Mouse (Mus musculus): ENCODE measurements at regions not wholly inside any gene's neighbourhood (a gene's known extent, or its start where the extent isn't known, plus 50 kb on each side); places are given as distances from the start of the nearest gene placed in this dataset.

DNA sequence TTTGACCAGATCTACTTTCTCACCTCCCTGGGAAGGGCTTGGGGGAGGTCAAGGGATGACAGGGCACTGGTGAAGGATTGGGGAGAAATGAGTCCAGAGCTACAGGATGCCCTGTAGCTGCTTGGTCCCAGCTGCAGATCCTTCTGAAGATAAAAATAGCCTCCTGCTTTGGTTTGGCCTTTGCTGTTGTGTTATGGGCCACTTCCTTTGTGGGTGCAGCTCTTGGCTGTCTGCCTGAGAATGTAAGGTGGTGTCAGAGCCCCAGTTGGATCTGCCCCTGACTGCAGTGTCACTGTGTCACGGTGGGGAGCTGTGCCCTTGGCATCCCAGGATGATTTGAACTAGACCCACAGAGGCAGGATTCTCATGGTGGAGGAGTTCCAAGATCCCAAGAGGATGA lies 67.8 kb upstream of the Id2 start:
- no peak overlapping the region for H3K4me2 ChIP-seq (replicated peaks; ENCODE audit: low read depth, low read length)
- H3K9me3 ChIP-seq (ENCODE audit: control insufficient read depth, low read length), result no peaks in the 10 kb centered on the region
- no peak overlapping the region; the same call in 1 of the 2 replicates for H3K27ac ChIP-seq (ENCODE audit: low read depth, low read length)
- no peaks in the 10 kb centered on the region for H3K36me3 ChIP-seq (ENCODE audit: control insufficient read depth, insufficient read depth, low read length)
- ATAC-seq (ENCODE audit: low FRiP score, low TSS enrichment), result no peak
- no peak overlapping the region for H3K9ac ChIP-seq (ENCODE audit: low read depth, low read length)
- 56% methylated on average over 1 of the region's 1 CpGs for WGBS
- peaks cover 19% of the 10 kb centered on the region for H3K4me1 ChIP-seq (ENCODE audit: control insufficient read depth, insufficient read depth, low read length)
- no peaks in the 10 kb centered on the region for H3K27me3 ChIP-seq (ENCODE audit: control insufficient read depth, insufficient read depth, low read length)
- H3K4me3 ChIP-seq (ENCODE audit: low read length), result no peak overlapping the region

- Histone ChIP-seq H3K27ac (ENCODE audit: low read depth, low read length) (0 out of 2 replicates have a peak overlapping the region, but pooled peaks have one; percentile 30), H3K36me3 (ENCODE audit: control insufficient read depth, insufficient read depth, low read length) (no peaks in the 10 kb centered on the region), H3K4me1 (ENCODE audit: control insufficient read depth, insufficient read depth, low read length) (peaks cover 19% of the 10 kb centered on the region), H3K4me2 (replicated peaks; ENCODE audit: low read depth, low read length) (no peak overlapping the region; the same call in 1 of the 2 replicates), H3K9ac (ENCODE audit: low read depth, low read length) (no peak overlapping the region), H3K9me3 (ENCODE audit: control insufficient read depth, low read length) (no peaks in the 10 kb centered on the region), H3K4me3 (ENCODE audit: low read length) (no peak overlapping the region), H3K27me3 (ENCODE audit: control insufficient read depth, insufficient read depth, low read length) (no peaks in the 10 kb centered on the region)
- peak; percentile 47 for ATAC-seq (ENCODE audit: low FRiP score, low TSS enrichment)
- 17% methylated on average over 6 of the region's 6 CpGs for WGBS
Observed at GRCm38 (mm10) chr12:25163541-25163940, 66.6 kb upstream of the Id2 start.

GRCm38 (mm10) chr12:25162843-25163242 lies 65.9 kb upstream of the Id2 start:
- no peaks in the 10 kb centered on the region for H3K27me3 ChIP-seq (ENCODE audit: control insufficient read depth, insufficient read depth, low read length)
- no peak overlapping the region for H3K9ac ChIP-seq (ENCODE audit: low read depth, low read length)
- ATAC-seq (ENCODE audit: low FRiP score, low TSS enrichment), result no peak
- no peak overlapping the region for H3K27ac ChIP-seq (ENCODE audit: low read depth, low read length)
- H3K36me3 ChIP-seq (ENCODE audit: control insufficient read depth, insufficient read depth, low read length), result no peaks in the 10 kb centered on the region
- H3K4me3 ChIP-seq (ENCODE audit: low read length), result no peak overlapping the region
- H3K4me2 ChIP-seq (replicated peaks; ENCODE audit: low read depth, low read length), result no peak overlapping the region
- 84% methylated on average over 6 of the region's 6 CpGs for WGBS
- peaks cover 19% of the 10 kb centered on the region for H3K4me1 ChIP-seq (ENCODE audit: control insufficient read depth, insufficient read depth, low read length)
- H3K9me3 ChIP-seq (ENCODE audit: control insufficient read depth, low read length), result no peaks in the 10 kb centered on the region

DNA sequence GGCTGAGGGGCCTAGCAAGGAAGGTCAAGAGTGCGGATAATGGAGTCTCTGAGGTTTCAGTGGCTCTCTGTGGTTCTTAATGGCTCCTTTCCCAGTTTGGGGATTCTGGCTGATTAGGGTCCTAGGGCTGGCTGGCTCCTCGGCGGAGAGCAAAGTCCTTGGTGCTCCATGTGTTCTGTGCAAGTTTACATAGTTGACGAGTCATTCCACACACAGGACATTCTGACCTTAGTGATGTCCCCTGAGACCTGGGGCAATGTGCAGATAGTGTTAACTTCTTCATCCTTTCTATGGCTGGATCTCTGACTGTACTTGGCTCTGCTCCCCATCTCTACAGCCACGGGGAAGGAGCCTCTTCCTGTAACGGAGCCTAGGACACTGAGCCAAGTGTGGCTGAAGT lies 65.0 kb upstream of the Id2 start:
- H3K27me3 ChIP-seq (ENCODE audit: control insufficient read depth, insufficient read depth, low read length), result no peaks in the 10 kb centered on the region
- H3K27ac ChIP-seq (ENCODE audit: low read depth, low read length), result no peak overlapping the region
- H3K36me3 ChIP-seq (ENCODE audit: control insufficient read depth, insufficient read depth, low read length), result no peaks in the 10 kb centered on the region
- H3K4me2 ChIP-seq (replicated peaks; ENCODE audit: low read depth, low read length), result no peak overlapping the region
- H3K4me1 ChIP-seq (ENCODE audit: control insufficient read depth, insufficient read depth, low read length), result peaks cover 19% of the 10 kb centered on the region
- no peak for ATAC-seq (ENCODE audit: low FRiP score, low TSS enrichment)
- 72% methylated on average over 6 of the region's 6 CpGs for WGBS
- H3K9ac ChIP-seq (ENCODE audit: low read depth, low read length), result no peak overlapping the region
- no peaks in the 10 kb centered on the region for H3K9me3 ChIP-seq (ENCODE audit: control insufficient read depth, low read length)
- no peak overlapping the region for H3K4me3 ChIP-seq (ENCODE audit: low read length)

GRCm38 (mm10) chr12:25160990-25161843 lies 64.3 kb upstream of the Id2 start:
- H3K27me3 ChIP-seq (ENCODE audit: control insufficient read depth, insufficient read depth, low read length), result no peaks in the 10 kb centered on the region
- 82% methylated on average over 15 of the region's 15 CpGs for WGBS
- H3K4me3 ChIP-seq (ENCODE audit: low read length), result no peak overlapping the region
- H3K36me3 ChIP-seq (ENCODE audit: control insufficient read depth, insufficient read depth, low read length), result no peaks in the 10 kb centered on the region
- no peak for ATAC-seq (ENCODE audit: low FRiP score, low TSS enrichment)
- H3K9me3 ChIP-seq (ENCODE audit: control insufficient read depth, low read length), result no peaks in the 10 kb centered on the region
- no peak overlapping the region for H3K27ac ChIP-seq (ENCODE audit: low read depth, low read length)
- H3K9ac ChIP-seq (ENCODE audit: low read depth, low read length), result no peak overlapping the region
- peaks cover 19% of the 10 kb centered on the region for H3K4me1 ChIP-seq (ENCODE audit: control insufficient read depth, insufficient read depth, low read length)
- no peak overlapping the region for H3K4me2 ChIP-seq (replicated peaks; ENCODE audit: low read depth, low read length)

DNA sequence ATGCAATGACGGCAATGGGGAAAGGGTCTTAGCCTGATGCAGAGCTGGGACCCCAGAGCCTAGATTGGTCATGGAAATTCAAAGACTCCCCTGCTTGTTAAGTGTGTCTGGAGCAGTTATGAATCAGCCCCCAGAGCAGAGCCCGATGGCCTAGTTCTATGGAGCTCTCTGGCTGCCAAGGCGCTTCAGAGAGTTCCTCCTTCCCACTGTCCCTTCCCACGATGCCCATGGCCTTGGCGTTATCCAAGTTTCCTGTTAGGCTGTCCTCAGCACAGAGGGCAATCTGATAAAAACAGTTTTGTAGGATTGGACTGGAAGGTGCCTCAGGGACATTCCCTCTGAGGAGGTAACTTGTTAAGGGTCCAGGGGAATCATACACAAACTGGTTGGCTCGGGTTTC lies 62.2 kb upstream of the Id2 start:
- WGBS, result 91% methylated on average over 6 of the region's 6 CpGs
- ATAC-seq (ENCODE audit: low FRiP score, low TSS enrichment), result no peak
- H3K36me3 ChIP-seq (ENCODE audit: control insufficient read depth, insufficient read depth, low read length), result no peaks in the 10 kb centered on the region
- H3K4me1 ChIP-seq (ENCODE audit: control insufficient read depth, insufficient read depth, low read length), result peaks cover 18% of the 10 kb centered on the region
- no peak overlapping the region for H3K4me2 ChIP-seq (replicated peaks; ENCODE audit: low read depth, low read length)
- H3K27ac ChIP-seq (ENCODE audit: low read depth, low read length), result no peak overlapping the region
- no peaks in the 10 kb centered on the region for H3K27me3 ChIP-seq (ENCODE audit: control insufficient read depth, insufficient read depth, low read length)
- no peak overlapping the region for H3K9ac ChIP-seq (ENCODE audit: low read depth, low read length)
- no peaks in the 10 kb centered on the region for H3K9me3 ChIP-seq (ENCODE audit: control insufficient read depth, low read length)
- H3K4me3 ChIP-seq (ENCODE audit: low read length), result no peak overlapping the region

DNA sequence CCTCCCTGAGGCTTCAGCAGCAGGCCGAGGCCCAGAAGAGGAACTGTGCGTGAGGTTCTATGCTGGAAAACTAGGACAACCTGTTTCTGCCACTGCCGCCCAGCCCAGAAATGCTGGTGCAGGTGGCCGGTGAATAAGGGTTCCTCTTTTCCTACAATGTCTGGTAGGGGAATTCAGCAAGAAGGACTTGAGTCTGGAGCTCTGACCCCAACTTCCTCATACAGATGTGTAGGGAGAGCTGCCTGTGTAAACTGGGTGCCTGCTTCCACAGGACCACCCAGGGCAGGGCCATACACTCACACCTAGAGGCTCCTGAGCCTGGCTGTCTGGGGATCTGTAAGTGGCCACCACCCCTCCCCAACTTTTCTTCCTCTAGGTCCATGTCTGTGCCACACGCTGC lies 60.3 kb upstream of the Id2 start:
- Histone ChIP-seq H3K9ac (ENCODE audit: low read depth, low read length) (no peak overlapping the region), H3K27me3 (ENCODE audit: control insufficient read depth, insufficient read depth, low read length) (no peaks in the 10 kb centered on the region), H3K9me3 (ENCODE audit: control insufficient read depth, low read length) (no peaks in the 10 kb centered on the region), H3K27ac (ENCODE audit: low read depth, low read length) (no peak overlapping the region), H3K4me3 (ENCODE audit: low read length) (no peak overlapping the region), H3K4me1 (ENCODE audit: control insufficient read depth, insufficient read depth, low read length) (peaks cover 3% of the 10 kb centered on the region; the same call in 1 of the 2 replicates), H3K36me3 (ENCODE audit: control insufficient read depth, insufficient read depth, low read length) (no peaks in the 10 kb centered on the region), H3K4me2 (replicated peaks; ENCODE audit: low read depth, low read length) (no peak overlapping the region)
- no peak for ATAC-seq (ENCODE audit: low FRiP score, low TSS enrichment)
- 83% methylated on average over 5 of the region's 5 CpGs for WGBS

DNA sequence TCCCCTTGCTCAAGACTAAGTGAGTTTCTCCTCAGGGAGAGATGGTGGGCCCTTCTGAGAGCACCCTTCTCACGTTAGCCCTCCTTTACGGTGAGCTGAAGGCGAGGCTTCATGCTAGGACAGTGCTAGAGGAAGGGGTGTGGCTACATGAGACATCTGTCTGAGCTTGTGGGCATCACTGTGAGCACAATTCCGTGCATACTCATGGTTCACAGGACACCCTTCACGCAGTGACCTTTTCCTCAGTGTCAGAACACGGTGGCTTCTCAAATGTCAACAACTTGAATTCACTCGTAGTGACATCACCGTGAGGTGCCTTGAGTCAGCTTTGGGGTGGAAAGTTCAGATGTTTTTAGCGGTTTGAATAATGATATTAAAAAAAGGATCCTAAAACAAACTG lies 58.5 kb upstream of the Id2 start:
- H3K9ac ChIP-seq (ENCODE audit: low read depth, low read length), result no peak overlapping the region
- no peak overlapping the region for H3K27ac ChIP-seq (ENCODE audit: low read depth, low read length)
- no peaks in the 10 kb centered on the region for H3K27me3 ChIP-seq (ENCODE audit: control insufficient read depth, insufficient read depth, low read length)
- no peaks in the 10 kb centered on the region for H3K9me3 ChIP-seq (ENCODE audit: control insufficient read depth, low read length)
- no peak for ATAC-seq (ENCODE audit: low FRiP score, low TSS enrichment)
- H3K36me3 ChIP-seq (ENCODE audit: control insufficient read depth, insufficient read depth, low read length), result no peaks in the 10 kb centered on the region
- H3K4me3 ChIP-seq (ENCODE audit: low read length), result no peak overlapping the region
- no peaks in the 10 kb centered on the region for H3K4me1 ChIP-seq (ENCODE audit: control insufficient read depth, insufficient read depth, low read length)
- 43% methylated on average over 9 of the region's 9 CpGs for WGBS
- no peak overlapping the region for H3K4me2 ChIP-seq (replicated peaks; ENCODE audit: low read depth, low read length)

GRCm38 (mm10) chr12:25148099-25148498 lies 51.2 kb upstream of the Id2 start:
- H3K27ac ChIP-seq (ENCODE audit: low read depth, low read length), result no peak overlapping the region
- no peak overlapping the region for H3K4me2 ChIP-seq (replicated peaks; ENCODE audit: low read depth, low read length)
- no peak overlapping the region for H3K4me3 ChIP-seq (ENCODE audit: low read length)
- no peak overlapping the region for H3K9ac ChIP-seq (ENCODE audit: low read depth, low read length)
- H3K4me1 ChIP-seq (ENCODE audit: control insufficient read depth, insufficient read depth, low read length), result no peaks in the 10 kb centered on the region
- H3K9me3 ChIP-seq (ENCODE audit: control insufficient read depth, low read length), result no peaks in the 10 kb centered on the region
- no peaks in the 10 kb centered on the region for H3K36me3 ChIP-seq (ENCODE audit: control insufficient read depth, insufficient read depth, low read length)
- H3K27me3 ChIP-seq (ENCODE audit: control insufficient read depth, insufficient read depth, low read length), result no peaks in the 10 kb centered on the region
- WGBS, result 85% methylated on average over 6 of the region's 6 CpGs
- ATAC-seq (ENCODE audit: low FRiP score, low TSS enrichment), result no peak
